Mouse (Mus musculus) urinary bladder, postnatal 10 days (tissue): Measurements from ENCODE around the gene 4930469K13Rik.
"Not testable (repeated sequence)": the region's sequence is repeated elsewhere in the genome, so short reads cannot be mapped to it uniquely, and the experiment has no call there.

Experiments
- DNase-seq: peaks from one replicate; pipeline ENCODE4 v3.0.0; 2022; ENCODE audit warnings: low spot score

Gene 4930469K13Rik

DNA sequence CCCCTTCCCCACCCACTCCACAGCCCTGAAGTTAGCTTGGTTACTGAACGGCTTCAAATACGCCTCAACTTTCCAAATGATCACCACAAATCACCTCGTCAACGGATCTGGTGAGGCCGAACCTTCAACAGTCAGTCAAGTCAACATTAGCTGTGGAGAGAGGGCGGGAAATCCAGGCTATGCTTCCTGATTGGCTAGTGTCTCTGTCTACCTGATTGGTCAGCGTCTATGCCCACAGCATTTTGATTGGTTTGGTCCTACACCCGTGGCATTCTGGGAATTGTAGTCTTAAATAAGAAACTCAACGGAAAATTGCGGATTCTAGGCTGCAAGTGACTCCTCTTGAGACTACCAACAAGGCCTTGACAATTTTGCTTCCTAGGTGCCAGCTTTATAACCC lies at the start of gene 4930469K13Rik:
TSS of gene 4930469K13Rik (minus strand) at position 133 of the 400 bp plus-strand sequence.
- no peak for DNase-seq

GRCm38 (mm10) chr11:34146934-34147333 lies 48.6 kb upstream of the 4930469K13Rik start:
- DNase-seq: no peak

- DNase-seq: no peak
Observed at GRCm38 (mm10) chr11:34144421-34144820, 46.1 kb upstream of the 4930469K13Rik start.

DNA sequence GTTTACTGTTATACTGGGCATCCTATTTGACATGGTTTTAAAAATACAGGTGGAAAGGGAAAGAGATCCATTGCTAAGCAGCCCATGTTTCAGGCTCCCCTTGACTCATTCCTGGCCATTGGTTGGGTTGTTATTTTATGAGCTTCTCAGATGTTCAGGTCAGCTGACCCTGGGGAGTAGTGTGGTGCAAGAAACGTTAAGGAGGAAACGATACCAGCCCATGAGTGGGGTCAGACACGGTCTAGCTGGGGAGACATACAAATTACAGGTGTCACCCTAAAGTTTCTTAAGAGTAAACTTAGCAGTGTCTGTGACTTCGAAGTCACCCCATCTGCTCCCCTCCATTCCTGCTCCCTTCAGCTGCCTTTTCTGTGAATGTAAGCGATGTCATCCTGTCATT lies 45.6 kb upstream of the 4930469K13Rik start:
- DNase-seq: no peak

DNA sequence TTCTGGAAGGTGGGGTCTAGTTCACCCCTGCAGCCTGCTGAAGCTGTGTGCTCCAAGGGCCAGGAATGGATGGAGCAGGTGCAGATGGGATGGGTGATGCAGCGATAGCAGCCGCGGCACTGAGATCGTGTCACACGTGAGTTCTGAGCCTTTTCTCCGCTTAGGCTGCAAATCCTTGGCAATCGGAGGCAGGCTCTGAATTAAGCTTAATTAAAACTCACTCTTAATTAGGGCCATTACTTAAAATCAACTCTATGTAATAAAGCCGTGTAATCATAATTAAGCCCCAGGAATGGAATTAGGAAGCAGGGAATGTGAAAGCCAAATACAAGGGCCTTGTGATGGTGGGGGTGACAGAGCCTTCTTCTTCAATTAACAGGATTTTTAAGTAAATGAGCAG lies 40.9 kb upstream of the 4930469K13Rik start:
- no peak for DNase-seq

- DNase-seq: no peak
Observed at GRCm38 (mm10) chr11:34128412-34128811, 30.1 kb upstream of the 4930469K13Rik start.

GRCm38 (mm10) chr11:34125727-34126126 lies 27.4 kb upstream of the 4930469K13Rik start:
- not testable (repeated sequence) for DNase-seq

DNA sequence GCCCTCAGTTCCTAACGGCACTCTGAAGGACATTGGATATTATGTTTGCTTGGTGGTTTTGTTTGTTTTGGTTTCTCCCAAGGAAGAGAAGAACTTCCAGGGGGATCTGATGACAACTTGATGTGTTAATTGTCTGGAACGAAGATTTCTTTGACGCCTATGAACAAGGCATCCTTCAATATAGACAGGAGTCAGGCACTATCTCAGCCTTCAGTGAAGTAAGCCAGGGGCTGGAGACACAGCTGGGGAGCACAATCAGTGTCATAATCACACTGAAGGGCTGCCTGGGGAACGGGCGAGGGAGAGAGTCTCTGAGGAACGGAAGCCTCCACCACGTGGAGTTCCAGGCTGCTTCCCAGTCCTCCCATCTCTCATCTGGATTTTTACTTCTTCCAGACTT lies 26.5 kb upstream of the 4930469K13Rik start:
- no peak for DNase-seq

DNA sequence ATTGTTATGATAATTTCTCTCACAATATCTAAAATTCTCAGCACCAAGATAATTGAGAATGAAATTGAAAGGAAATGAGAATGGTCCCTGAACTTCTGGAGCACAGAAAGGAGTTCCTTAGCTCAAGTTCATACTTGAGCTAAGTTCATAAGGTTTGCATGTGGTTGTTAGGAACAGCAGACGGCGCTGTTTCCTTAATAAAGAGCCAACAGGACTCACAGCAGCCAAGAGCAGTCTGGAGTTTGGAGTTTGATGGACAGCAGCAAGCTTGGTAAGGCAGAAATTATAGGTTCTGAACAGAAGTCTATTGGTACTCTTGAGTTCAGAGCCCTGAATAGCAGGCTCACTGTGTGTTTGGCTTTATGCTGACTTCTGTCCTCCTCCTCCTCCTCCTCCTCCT lies 24.8 kb upstream of the 4930469K13Rik start:
- DNase-seq: no peak

- DNase-seq: no peak
Observed at GRCm38 (mm10) chr11:34118319-34118718, 20.0 kb upstream of the 4930469K13Rik start.

DNA sequence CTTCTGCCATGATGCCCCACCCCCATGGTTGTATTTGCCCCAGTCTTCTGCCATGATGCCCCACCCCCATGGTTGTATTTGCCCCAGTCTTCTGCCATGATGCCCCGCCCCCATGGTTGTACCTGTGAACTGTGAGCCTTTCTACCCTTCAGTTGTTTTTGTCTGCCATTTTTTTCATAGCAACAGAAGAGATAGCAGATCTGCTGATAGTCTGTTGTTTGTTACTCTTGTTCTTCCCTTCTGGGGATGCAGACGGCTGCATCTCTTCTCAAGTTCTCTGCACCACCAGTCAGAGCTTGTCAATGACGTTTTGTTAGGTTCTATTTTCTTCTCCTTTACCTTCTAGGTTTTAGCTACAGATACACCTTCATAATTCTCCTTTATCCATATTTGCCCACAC lies 19.2 kb upstream of the 4930469K13Rik start:
- DNase-seq: no peak

- DNase-seq: no peak
Observed at GRCm38 (mm10) chr11:34116572-34117135, 18.3 kb upstream of the 4930469K13Rik start.

- DNase-seq: no peak
Observed at GRCm38 (mm10) chr11:34113760-34114159, 15.4 kb upstream of the 4930469K13Rik start.

DNA sequence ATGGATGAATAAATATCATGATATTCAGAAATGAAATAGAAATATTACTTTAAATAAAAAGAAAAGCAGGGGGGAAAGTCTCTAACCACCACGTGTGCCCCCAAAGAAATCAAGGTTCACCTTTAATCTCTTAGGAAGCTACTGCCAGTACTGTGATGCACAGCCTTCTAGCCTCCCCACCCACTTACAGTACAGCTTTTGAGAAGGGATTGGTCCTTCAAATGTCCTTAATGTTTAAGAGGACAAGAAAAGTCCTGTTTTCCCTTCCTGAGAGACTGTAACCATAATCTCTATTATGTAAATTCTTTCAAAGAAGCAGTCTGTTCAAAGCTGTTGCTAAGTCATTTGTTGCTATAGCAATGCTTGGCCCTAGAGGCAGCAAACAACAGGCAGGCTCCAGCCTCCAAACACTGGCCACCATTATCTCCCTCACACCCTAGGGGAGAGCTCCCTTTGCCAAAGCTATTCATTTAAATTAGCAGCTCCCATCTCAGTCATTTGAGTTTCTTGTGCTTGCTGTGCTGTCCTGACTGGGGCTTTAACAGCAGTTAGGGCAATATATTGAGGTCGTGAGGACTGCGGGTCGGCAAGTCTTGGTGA lies 14.5 kb upstream of the 4930469K13Rik start:
- DNase-seq: no peak

- no peak for DNase-seq
Observed at GRCm38 (mm10) chr11:34111940-34112339, 13.6 kb upstream of the 4930469K13Rik start.

DNA sequence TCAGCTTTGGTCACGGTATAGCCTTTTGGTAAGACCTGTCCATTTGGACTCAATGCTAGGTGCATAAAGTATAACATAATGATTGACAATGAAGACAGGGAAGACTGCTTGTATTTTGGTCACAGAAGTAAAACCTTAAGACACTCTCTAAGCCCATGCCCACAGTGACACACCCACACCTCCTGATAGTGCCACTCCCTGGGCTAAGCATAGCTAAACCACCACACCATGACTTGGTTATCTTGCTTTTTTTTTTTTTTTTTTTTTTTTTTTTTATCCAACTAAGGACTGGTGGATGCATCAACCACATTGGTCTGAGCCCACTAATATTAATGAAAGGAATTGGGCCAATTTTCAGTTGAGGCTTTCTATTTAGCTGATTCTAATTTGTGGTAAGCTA lies 10.9 kb upstream of the 4930469K13Rik start:
- no peak for DNase-seq

- DNase-seq: no peak
Observed at GRCm38 (mm10) chr11:34104919-34105318, 6.6 kb upstream of the 4930469K13Rik start.

DNA sequence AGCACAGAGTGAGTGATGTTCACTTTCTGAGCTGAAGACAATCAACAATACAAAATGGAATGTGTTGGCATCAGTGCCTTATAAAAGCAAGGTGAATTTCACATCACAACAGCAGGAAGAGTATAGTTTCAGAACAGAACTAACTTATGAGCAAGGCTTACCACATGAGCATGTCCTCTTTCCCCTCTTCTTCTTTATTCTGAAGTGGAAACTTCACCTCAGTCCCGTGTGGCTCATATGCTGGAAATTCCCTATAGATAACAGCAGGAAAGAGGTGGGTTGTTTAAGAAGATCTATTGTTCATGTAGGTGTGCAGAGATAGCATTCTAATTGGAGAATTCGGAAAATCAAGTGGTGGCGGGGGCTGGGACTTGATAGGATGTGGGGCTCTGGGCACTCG lies 3.5 kb upstream of the 4930469K13Rik start:
- DNase-seq: no peak

GRCm38 (mm10) chr11:34087064-34087463 lies 11.3 kb downstream of the 4930469K13Rik start:
- no peak for DNase-seq

- DNase-seq: no peak
Observed at GRCm38 (mm10) chr11:34086164-34086751, 12.1 kb downstream of the 4930469K13Rik start.

DNA sequence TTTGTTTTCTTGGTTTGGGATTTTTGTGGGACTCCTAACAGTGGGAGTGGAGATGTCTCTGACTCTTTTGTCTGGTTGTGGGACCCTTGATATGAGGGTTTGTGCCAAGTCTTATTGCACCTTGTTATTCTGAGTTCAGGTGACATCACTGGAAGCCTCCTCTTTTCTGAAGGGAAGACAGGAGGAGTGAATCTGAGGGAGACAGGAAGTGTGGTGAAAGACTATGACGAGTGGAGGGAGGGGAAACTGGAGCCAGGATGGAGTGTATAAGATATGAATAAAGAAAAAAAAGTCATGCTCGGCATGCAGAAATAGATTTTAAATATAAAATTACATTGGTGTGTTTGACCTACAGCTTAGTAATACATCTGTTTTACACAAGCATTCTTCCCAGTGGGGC lies 13.7 kb downstream of the 4930469K13Rik start:
- no peak for DNase-seq

GRCm38 (mm10) chr11:34083795-34084194 lies 14.6 kb downstream of the 4930469K13Rik start:
- no peak for DNase-seq

GRCm38 (mm10) chr11:34079542-34080464 lies 18.6 kb downstream of the 4930469K13Rik start:
- DNase-seq: no peak
